Mouse (Mus musculus): ENCODE results near the gene Spag5. TPM values are rescaled to one million over a fixed set of nuclear protein-coding genes. Genes with fewer than 3 reads are reported as not detected.

Gene Spag5
- total and polyA plus RNA-seq, 2 experiments from 2014 or later, result 6.8 to 16.8 TPM

DNA sequence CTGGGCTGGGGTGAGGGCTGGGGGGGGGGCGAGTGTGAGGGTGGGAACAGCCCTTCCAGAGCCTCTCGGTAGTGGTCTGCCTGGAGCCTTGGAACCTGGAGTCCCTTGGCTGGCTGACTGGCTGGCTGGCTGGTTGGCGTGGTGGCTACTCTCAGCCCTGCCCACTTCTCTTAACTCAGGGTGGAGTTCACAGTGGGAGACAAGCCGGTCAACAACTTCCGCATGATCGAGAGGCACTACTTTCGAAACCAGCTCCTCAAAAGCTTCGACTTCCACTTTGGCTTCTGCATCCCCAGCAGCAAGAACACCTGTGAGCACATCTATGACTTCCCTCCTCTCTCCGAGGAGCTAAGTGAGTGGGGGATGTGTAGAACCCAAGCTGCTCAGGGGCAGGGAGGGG is 46.6 kb downstream of the Spag5 start:
- no peak overlapping the region for H3K4me2 ChIP-seq (ENCODE audit: low read depth, low read length)
- no peak for DNase-seq (ENCODE audit: low spot score)
- peaks cover 6% of the 10 kb centered on the region; the same call in 1 of the 2 replicates for H3K36me3 ChIP-seq (replicated peaks; ENCODE audit: control insufficient read depth, insufficient read depth, low read length)
- H3K27ac ChIP-seq (ENCODE audit: low read depth), result no peak overlapping the region
- 79% methylated on average over 9 of the region's 9 CpGs for WGBS
- no peaks in the 10 kb centered on the region for H3K27me3 ChIP-seq (ENCODE audit: control insufficient read depth, insufficient read depth, low read length)
- no peak for TF ChIP-seq CTCF (IDR thresholded peaks at IDR 0.05; ENCODE audit: low read depth)
- no peak for TF ChIP-seq EP300 (IDR thresholded peaks at IDR 0.05; ENCODE audit: low read depth)
- no peak overlapping the region for H3K4me3 ChIP-seq (ENCODE audit: low read depth, low read length)
- H3K9me3 ChIP-seq (replicated peaks; ENCODE audit: control insufficient read depth, low read length), result no peaks in the 10 kb centered on the region
- H3K9ac ChIP-seq (replicated peaks; ENCODE audit: low read depth, low read length), result no peak overlapping the region
- ATAC-seq (ENCODE audit: insufficient read depth, low read depth), result no peak
- peaks cover 32% of the 10 kb centered on the region for H3K4me1 ChIP-seq (ENCODE audit: control insufficient read depth, insufficient read depth)

DNA sequence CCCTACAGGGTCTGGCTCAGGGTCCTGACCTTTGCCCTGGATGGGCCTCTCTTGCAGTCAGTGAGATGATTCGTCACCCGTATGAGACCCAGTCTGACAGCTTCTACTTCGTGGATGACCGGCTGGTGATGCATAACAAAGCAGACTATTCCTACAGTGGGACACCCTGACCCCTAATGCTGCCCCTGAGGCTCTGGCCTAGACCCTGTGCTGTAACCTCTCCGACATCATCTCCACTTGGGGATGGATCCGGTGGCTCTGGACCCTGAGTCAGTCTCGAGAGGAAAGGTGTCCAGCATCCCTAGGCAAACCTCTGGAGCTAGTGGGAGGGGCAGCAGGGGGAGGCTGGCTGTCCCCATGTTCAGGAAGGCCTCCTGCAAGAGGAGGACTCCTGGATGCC is 47.1 kb downstream of the Spag5 start:
- no peak overlapping the region for H3K4me2 ChIP-seq (ENCODE audit: low read depth, low read length)
- peaks cover 31% of the 10 kb centered on the region for H3K4me1 ChIP-seq (ENCODE audit: control insufficient read depth, insufficient read depth)
- WGBS, result 76% methylated on average over 7 of the region's 7 CpGs
- DNase-seq (ENCODE audit: low spot score) (no peak), ATAC-seq (ENCODE audit: insufficient read depth, low read depth) (no peak)
- H3K4me3 ChIP-seq (ENCODE audit: low read depth, low read length), result no peak overlapping the region
- peaks cover 6% of the 10 kb centered on the region; the same call in 1 of the 2 replicates for H3K36me3 ChIP-seq (replicated peaks; ENCODE audit: control insufficient read depth, insufficient read depth, low read length)
- H3K9ac ChIP-seq (replicated peaks; ENCODE audit: low read depth, low read length), result no peak overlapping the region
- H3K27ac ChIP-seq (ENCODE audit: low read depth), result no peak overlapping the region
- H3K27me3 ChIP-seq (ENCODE audit: control insufficient read depth, insufficient read depth, low read length), result no peaks in the 10 kb centered on the region
- no peaks in the 10 kb centered on the region for H3K9me3 ChIP-seq (replicated peaks; ENCODE audit: control insufficient read depth, low read length)
- TF ChIP-seq EP300 (IDR thresholded peaks at IDR 0.05; ENCODE audit: low read depth) (no peak), CTCF (IDR thresholded peaks at IDR 0.05; ENCODE audit: low read depth) (no peak)

DNA sequence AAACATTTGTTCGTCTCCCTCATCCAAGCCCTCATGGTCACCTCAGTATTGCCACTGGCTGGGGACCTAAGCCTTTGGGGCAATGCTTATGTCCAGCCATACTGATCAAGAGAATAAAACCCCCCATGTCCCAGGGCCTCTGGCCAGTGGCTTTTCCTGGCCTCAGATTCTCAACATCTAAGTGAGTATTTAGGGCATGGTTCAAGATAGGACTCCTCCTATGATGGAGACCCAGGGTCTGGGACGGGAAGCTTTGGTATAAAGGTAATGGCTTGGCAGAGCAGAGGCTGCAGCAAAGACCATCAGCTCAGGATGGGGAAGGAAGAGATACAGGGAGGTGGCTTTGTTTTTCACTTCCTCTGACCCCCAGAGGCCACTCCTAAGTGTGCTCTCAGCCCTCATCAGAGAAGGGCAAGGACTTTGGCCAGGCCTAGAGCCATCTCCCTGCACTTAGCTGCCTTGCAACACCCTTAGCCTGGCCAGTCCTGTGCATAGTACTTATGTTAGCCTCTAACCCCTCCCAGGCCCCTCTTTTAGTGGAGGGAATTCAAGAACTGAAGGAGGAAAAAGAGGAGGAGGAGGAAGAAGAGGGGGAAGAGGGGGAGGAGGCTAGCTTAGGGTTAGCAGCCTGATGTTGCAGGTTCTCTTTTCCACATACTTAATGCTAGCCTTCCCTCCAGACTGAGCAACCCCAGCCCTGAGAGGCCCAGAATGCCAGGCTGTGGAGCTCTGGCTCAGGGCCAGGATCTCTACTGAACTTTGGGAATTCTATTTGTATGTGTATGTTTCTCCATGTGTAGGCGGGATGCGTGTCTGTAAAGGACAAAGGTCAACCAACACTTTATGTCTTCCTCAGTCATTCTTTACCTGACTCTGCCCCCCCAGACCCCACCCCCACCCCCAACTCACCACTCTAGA is 48.4 kb downstream of the Spag5 start:
- ATAC-seq (ENCODE audit: insufficient read depth, low read depth) (no peak), DNase-seq (ENCODE audit: low spot score) (no peak)
- H3K27me3 ChIP-seq (ENCODE audit: control insufficient read depth, insufficient read depth, low read length), result no peaks in the 10 kb centered on the region
- no peak overlapping the region for H3K27ac ChIP-seq (ENCODE audit: low read depth)
- whole genome bisulfite sequencing, result 53% methylated on average over 4 of the region's 4 CpGs
- peaks cover 6% of the 10 kb centered on the region; the same call in 1 of the 2 replicates for H3K36me3 ChIP-seq (replicated peaks; ENCODE audit: control insufficient read depth, insufficient read depth, low read length)
- H3K9me3 ChIP-seq (replicated peaks; ENCODE audit: control insufficient read depth, low read length), result no peaks in the 10 kb centered on the region
- no peak overlapping the region for H3K4me2 ChIP-seq (ENCODE audit: low read depth, low read length)
- H3K4me1 ChIP-seq (ENCODE audit: control insufficient read depth, insufficient read depth), result peaks cover 20% of the 10 kb centered on the region
- no peak for TF ChIP-seq EP300 (IDR thresholded peaks at IDR 0.05; ENCODE audit: low read depth)
- TF ChIP-seq CTCF (IDR thresholded peaks at IDR 0.05; ENCODE audit: low read depth), result no peak
- no peak overlapping the region for H3K9ac ChIP-seq (replicated peaks; ENCODE audit: low read depth, low read length)
- H3K4me3 ChIP-seq (ENCODE audit: low read depth, low read length), result no peak overlapping the region

DNA sequence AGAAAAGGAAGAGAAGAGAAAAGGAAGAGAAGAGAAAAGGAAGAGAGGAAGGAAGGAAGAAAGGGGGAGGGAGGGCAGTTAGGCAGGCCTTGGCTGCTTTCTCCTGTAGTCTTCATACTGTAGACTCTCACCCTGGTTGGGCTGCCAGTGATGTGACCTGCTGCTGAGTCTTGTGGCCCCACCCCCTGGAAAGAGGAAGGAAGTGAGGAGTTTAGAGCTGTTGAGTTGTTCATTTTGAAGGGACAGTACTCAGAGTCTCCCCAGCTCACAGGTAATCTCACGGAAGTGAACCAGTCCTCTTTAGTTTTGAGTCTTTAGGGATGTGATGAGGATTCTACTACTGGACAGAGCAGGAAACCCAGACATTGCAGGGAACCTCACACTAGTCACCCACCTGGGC is 51.8 kb downstream of the Spag5 start:
- peaks cover 5% of the 10 kb centered on the region; the same call in 1 of the 2 replicates for H3K4me1 ChIP-seq (ENCODE audit: control insufficient read depth, insufficient read depth)
- 58% methylated on average over 1 of the region's 1 CpGs for WGBS
- TF ChIP-seq EP300 (IDR thresholded peaks at IDR 0.05; ENCODE audit: low read depth), result no peak
- TF ChIP-seq CTCF (IDR thresholded peaks at IDR 0.05; ENCODE audit: low read depth), result no peak

DNA sequence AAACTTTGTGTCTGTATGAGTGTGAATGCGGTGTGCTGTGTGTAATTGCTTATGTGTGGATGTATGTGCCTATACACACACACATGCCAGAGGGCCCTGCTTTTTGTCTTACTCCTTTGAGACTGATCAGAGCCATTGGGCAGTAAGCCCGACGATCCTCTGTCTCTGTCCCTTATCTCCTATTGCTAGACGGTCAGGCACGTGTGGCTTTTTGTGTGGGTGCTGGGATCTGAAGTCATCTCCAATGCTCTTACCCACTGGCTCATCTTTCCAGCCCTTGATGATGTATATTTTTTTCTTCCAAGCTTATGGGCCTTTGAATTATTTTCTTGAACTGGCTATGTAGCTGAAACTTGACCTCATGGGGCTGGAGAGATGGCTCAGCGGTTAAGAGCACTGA is 53.6 kb downstream of the Spag5 start:
- WGBS, result 50% methylated on average over 6 of the region's 6 CpGs
- no peaks in the 10 kb centered on the region for H3K36me3 ChIP-seq (replicated peaks; ENCODE audit: control insufficient read depth, insufficient read depth, low read length)
- no peak for ATAC-seq (ENCODE audit: insufficient read depth, low read depth)
- H3K27me3 ChIP-seq (ENCODE audit: control insufficient read depth, insufficient read depth, low read length), result no peaks in the 10 kb centered on the region
- no peak for DNase-seq (ENCODE audit: low spot score)
- H3K4me2 ChIP-seq (ENCODE audit: low read depth, low read length), result no peak overlapping the region
- no peak overlapping the region for H3K4me3 ChIP-seq (ENCODE audit: low read depth, low read length)
- H3K9me3 ChIP-seq (replicated peaks; ENCODE audit: control insufficient read depth, low read length), result no peaks in the 10 kb centered on the region
- H3K27ac ChIP-seq (ENCODE audit: low read depth), result no peak overlapping the region
- H3K9ac ChIP-seq (replicated peaks; ENCODE audit: low read depth, low read length), result no peak overlapping the region
- H3K4me1 ChIP-seq (ENCODE audit: control insufficient read depth, insufficient read depth), result peaks cover 2% of the 10 kb centered on the region; the same call in 1 of the 2 replicates
- TF ChIP-seq EP300 (IDR thresholded peaks at IDR 0.05; ENCODE audit: low read depth), result no peak
- no peak for TF ChIP-seq CTCF (IDR thresholded peaks at IDR 0.05; ENCODE audit: low read depth)

More for the DNA sequence above, 51.8 kb downstream of the Spag5 start:
- no peaks in the 10 kb centered on the region for H3K9me3 ChIP-seq (replicated peaks; ENCODE audit: control insufficient read depth, low read length)
- H3K4me3 ChIP-seq (ENCODE audit: low read depth, low read length), result no peak overlapping the region
- H3K27me3 ChIP-seq (ENCODE audit: control insufficient read depth, insufficient read depth, low read length), result no peaks in the 10 kb centered on the region
- no peak overlapping the region for H3K9ac ChIP-seq (replicated peaks; ENCODE audit: low read depth, low read length)
- H3K4me2 ChIP-seq (ENCODE audit: low read depth, low read length), result no peak overlapping the region
- ATAC-seq (ENCODE audit: insufficient read depth, low read depth) (no peak), DNase-seq (ENCODE audit: low spot score) (no peak)
- peaks cover 5% of the 10 kb centered on the region; the same call in 1 of the 2 replicates for H3K36me3 ChIP-seq (replicated peaks; ENCODE audit: control insufficient read depth, insufficient read depth, low read length)
- no peak overlapping the region for H3K27ac ChIP-seq (ENCODE audit: low read depth)
